Mouse (Mus musculus): ENCODE results near the gene Mpped1. TPM values are rescaled to one million over a fixed set of nuclear protein-coding genes. Genes with fewer than 3 reads are reported as not detected.
A peak's percentile ranks its signal among the peaks of the same experiment; 100 is the strongest.

Gene Mpped1
- not detected in 2 replicates for total RNA-seq (2021)
- long read RNA-seq: 0 reads

GRCm38 (mm10) chr15:83779387-83779786 lies at the start of gene Mpped1:
Gene Mpped1, plus strand, starts transcription at chr15:83779467.
- no peak for DNase-seq

- no peak for DNase-seq
Observed at GRCm38 (mm10) chr15:83740676-83741422, 38.4 kb upstream of the Mpped1 start.

DNA sequence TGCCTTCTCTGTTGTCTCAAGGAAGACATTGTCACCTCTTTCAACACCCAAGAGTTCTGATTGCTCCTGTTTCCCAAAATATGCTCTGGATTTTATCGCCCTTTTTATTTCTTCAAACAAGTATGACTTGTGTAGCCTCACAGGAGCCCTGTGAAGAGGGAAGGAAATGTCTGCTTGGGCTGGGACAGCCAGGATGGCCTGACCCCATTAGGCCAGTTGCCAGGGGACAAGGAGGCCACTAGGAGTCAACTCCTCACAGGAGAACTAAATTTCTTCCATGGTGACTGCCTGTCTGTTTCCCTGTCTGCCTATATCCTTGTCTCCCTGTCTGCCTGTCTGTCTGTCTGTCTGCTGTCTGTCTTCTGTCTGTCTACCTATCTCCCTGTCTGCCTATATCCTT lies 37.2 kb upstream of the Mpped1 start:
- DNase-seq: peak; percentile 15

DNA sequence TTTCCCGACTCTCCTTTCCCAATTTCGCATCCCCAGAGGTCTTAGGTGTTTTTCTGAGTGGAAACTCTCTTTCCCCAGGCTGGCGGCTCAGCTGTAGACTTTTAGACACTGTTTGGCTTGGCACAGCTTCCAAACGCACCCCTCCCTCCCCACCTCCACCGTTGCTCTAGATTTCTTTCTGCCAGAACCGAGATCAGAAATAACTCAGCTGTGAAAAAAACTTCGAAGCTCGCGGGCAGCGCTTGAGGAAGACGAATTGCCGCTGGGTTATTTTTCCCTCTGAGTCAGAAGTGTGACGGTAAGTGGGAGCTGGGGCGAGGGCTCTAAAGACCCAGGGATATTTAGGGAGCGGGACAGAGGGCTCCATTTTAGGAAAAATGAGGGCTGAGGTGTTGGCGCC lies 33.0 kb upstream of the Mpped1 start:
- no peak for DNase-seq

DNA sequence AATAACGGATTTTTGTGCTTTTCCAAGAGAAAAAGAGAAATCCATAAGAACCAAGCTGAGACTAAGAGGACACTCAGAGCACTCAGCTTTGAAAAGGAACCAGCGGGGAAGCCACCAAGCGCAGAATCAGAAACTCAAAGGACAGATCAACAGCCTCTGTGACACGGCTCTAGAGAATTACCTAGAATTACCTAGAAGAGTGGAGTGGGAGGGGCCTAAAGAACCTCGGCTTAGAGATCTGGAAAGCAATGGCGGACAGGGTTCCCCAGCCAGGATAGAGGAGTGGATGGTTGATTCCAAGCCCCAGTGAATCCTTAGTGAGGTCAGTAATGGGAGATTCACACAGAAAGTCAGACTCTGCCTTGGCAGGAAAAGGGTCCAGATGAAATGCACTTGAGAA lies 30.3 kb upstream of the Mpped1 start:
- no peak for DNase-seq

DNA sequence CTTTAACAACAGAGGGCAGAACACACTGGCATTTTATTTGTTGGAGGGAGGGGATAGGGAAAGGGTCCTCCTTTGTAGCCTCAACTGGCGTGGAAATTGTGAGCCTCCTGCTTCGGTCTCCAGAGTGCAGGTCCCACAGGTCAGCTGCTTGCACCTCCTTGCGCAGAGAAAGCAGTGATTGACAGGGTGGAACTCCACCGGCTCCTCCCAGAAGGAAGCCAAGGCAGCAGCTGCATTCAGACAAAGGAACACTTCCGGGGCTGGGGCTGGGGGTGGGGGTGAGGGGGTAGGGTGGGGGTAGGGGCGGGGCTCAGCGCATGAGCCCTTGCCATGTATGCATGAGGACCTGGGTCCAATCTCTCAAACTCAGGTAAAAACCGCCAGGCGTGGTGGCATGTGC lies 29.8 kb upstream of the Mpped1 start:
- no peak for DNase-seq

DNA sequence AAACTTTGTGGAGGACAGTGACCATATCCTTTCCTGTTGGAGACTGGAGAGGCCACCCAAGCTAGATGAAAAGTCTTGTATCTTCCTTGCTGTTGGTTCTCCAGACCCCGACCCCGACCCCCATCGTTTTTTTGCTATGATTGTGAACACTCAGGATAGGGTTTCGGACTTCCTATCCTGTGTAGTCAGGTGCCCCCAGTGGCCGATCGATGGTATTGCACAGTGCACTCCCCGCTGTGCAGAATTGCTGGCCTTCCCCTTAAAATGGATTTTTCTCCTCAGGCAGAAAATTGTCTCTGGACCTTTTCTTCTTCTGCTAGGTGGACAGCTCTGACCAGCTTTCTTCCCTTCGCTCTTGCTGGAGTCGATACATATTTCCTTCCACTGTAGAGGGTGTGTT lies 22.5 kb upstream of the Mpped1 start:
- DNase-seq: peak; percentile 29

DNA sequence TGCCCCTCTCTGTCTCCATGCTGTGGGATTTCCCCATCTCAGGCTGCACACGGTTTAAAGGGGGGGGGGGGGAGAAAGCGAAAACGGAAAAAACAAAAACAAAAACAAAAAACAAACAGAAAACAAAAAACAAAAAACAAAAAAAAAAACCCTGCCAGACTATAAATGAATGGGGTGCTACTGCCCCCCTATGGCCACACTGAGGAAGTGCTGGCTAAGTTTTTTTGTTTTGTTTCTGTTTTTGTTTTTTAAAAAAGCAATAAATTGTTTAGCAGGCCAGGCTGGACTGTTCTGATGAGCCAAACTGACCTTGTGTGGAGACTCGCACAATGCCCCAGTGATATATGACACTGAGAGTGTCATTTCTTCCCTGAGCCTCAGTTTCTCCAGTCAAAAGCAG lies 20.3 kb upstream of the Mpped1 start:
- DNase-seq: no peak

DNA sequence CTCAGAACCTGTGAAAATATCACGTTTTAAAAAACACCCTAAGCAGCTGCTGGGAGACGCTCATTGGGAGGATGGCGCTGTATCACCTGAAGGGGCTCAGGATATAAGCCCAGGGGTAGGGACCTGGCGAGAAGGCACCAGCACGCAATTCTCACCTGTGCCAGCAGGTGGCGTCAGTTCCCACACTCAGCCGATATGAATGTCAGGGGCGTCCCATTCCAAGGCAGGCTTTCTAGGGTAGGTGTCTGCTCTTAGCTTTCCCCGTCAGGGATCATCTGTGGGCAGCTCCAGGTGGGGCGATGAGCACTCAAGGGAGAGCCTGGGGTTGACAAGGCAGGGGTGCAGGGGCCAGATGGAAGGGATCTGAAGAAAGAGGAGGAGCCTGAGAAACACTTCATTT lies 18.6 kb upstream of the Mpped1 start:
- peak; percentile 40 for DNase-seq

DNA sequence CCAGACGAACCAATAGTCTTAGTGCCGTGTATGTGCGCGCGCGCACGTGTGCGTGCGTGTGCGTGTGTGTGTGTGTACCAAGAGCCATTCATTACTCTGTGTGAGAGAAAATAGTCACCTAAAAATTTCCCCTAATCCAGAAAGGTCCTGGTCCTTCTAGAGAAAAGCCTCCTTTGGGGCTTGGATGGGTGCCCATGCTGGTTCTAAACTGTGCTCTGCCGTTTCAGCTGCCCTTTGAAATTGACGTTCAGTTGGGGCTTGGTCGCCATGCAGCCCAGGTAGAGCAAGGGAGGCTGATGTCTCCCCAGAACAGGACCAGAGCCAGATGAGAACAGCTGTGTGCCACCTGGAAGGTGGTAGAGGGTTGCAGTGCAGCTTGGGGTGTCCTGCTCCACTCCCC lies 17.8 kb upstream of the Mpped1 start:
- DNase-seq: no peak

GRCm38 (mm10) chr15:83765388-83766029 lies 13.8 kb upstream of the Mpped1 start:
- no peak for DNase-seq

DNA sequence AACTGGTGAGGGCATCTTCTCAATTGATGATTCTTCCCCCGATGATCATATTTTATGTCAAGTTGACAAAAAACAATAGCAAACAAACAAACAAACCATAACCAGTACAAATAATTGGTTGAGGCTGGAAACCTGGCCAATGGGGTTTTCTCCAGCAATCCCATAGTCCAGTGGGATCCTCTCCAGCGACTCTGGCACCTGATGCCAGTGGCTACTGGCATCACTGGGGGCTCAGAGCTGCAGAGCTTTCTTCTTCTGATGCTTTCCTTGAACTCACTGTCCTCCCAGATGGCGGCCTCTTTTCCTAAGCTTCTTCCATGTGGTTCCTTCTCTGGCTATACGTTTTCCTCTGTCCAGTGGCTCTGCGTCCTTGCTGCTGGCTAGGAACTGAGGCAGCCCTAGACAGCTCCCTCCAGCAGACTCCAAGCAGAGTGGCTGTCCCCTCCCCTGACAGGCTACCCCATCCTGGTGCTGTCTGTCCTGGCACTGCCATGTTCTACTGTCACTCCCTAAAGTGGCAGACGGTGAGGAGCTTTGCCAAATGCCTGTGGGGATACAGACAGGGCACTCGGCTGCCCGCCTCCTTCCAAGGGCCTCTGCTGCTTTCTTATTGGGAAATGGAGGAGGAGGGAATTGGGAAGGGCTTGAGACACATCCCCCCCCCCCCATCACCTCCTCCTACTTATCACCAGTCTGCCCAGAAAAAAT lies 7.8 kb upstream of the Mpped1 start:
- DNase-seq: no peak

GRCm38 (mm10) chr15:83772460-83772859 lies 6.8 kb upstream of the Mpped1 start:
- DNase-seq: peak; percentile 39

GRCm38 (mm10) chr15:83772953-83773352 lies 6.3 kb upstream of the Mpped1 start:
- DNase-seq: no peak

DNA sequence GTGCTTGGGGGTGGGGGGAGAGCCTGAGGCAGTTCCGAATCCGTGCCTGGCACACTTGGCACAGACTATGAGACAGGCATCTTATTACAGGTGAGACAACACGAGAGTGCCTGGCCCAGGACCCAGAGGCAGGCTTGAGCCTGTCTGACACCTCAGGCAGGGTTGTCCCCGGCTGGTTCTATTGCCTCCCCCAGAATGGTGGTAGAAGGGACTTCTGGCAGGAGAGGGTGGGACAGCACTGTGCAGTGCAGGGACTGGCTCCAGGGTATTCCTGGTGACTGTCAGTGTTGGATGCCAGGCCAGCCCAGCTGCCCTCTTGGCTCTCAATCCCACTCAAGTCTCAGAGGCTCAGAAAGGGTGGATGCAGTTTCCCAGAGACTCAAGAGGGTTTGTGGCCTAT lies 4.3 kb upstream of the Mpped1 start:
- no peak for DNase-seq

- DNase-seq: no peak
Observed at GRCm38 (mm10) chr15:83776265-83777000, 2.8 kb upstream of the Mpped1 start.

GRCm38 (mm10) chr15:83777476-83777875 lies 1.8 kb upstream of the Mpped1 start:
- DNase-seq: no peak

- DNase-seq: no peak
Observed at GRCm38 (mm10) chr15:83779855-83780740, 831 bp downstream of the Mpped1 start.

- no peak for DNase-seq
Observed at GRCm38 (mm10) chr15:83781304-83781703, 2.0 kb downstream of the Mpped1 start.

DNA sequence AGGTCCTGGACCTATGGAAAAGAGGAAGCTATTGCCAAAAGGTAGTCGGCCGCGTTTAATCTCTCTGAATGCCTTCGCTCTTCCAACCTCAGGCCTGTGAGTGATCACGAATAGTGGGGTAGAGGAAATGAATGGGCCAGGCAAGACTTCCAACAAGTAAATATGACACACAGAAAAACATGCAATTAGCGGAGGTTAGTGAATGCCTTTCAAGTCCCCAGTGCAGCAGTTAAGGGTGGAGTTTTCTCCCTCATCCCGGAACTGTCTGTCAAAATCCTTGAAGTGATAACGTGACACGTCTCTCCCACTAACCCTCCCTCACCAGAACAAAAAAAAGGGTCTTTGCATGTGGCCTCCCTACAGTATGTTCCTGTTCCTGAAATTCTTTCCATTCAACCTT lies 3.0 kb downstream of the Mpped1 start:
- no peak for DNase-seq

GRCm38 (mm10) chr15:83784772-83785171 lies 5.5 kb downstream of the Mpped1 start:
- no peak for DNase-seq

- DNase-seq: no peak
Observed at GRCm38 (mm10) chr15:83789046-83789445, 9.8 kb downstream of the Mpped1 start.
